Mouse (Mus musculus): ENCODE measurements at regions not wholly inside any gene's neighbourhood (a gene's known extent, or its start where the extent isn't known, plus 50 kb on each side); places are given as distances from the start of the nearest gene placed in this dataset.
A peak's percentile ranks its signal among the peaks of the same experiment; 100 is the strongest.

DNA sequence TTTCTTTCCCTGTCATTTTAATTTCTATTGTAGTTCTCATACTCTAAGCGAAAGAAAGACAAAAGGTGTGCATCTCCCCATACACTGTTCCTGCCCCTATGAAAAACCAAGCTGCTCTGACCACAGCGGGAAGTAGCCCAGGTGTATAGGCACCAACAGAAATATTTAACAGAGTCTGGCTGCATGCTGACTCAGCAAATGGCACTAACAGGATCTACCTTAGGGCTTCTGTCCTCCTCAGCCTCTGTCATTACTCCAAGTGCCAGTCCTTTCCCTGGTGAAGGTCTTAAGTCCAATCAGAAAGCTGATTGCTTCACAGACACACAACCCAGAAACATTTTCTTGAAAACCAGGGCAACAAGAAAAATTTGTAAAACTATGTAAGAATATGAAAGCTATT is 72.5 kb downstream of the Gm9008 start:
- intact Hi-C loops (cut with DNase I): no loop called here
- DNase-seq (ENCODE audit: low spot score in 2 of 2): no peak

GRCm38 (mm10) chr6:76387462-76388049 is 110.0 kb downstream of the Gm9008 start:
- intact Hi-C loops (cut with DNase I): no loop called here
- no peak for DNase-seq (ENCODE audit: low spot score in 2 of 2)

DNA sequence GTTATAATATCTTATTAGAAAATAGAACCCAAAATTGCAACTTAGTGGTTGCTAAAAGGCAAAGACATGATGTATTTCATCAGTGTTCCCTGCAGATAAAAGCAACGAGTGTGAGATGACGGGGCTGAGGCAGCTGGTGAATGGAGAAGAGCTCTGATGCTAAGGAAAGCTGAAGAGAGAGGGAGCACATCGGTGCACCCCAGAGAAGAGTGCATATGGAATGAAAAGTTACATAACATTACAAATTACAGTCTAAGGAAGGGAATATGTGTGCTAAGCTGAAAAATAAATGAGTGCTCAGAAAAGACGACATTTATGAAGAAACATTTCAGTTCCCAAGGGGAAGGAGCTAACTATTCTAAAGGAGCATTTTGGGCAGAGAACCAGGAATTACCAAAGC is 115.3 kb downstream of the Gm9008 start:
- DNase-seq (ENCODE audit: low spot score in 2 of 2): peak; percentile 11
- intact Hi-C loops (cut with DNase I): no loop called here

- intact Hi-C loops (cut with DNase I): no loop called here
- DNase-seq (ENCODE audit: low spot score in 2 of 2): no peak
Measured at GRCm38 (mm10) chr6:76378674-76379073, 118.9 kb downstream of the Gm9008 start.

DNA sequence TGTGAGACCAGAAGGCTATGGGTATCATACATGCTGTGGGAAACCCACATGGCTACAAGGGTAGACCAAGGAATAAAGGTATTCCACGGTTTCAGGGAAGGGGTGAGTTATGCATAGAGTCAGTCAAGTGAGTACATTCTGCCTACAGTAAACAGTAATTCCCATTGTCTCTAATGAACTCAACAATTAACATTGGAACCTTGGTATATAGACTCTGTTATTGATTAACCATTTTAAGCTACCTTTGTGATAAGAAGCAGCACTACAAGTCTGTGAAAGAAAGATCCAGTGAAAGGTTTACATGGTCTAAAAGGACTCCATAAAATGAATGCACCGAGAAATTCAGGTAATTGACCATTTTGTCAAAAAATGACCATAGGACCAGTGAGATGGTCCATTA is 145.4 kb downstream of the Gm9008 start:
- no peak for DNase-seq (ENCODE audit: low spot score in 2 of 2)
- intact Hi-C loops (cut with DNase I): no loop called here

DNA sequence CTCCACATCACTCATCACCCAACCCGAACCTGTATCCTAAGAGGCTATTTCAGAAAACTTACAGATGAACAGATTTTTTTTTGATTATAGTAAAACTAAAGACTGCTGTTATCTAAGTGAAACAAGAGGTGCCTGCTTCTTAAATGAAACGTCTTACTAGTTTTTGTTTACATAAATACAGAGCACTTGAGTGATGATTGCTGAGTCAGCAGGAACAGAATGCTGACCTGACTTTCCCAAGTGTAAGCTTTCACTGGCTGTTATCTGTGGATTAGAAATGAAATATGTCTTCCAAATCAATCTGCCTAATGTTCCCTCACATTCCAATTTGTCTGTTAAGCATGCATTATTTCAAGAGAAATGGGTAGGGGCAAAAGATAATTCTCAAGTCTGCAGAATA is 149.1 kb downstream of the Gm9008 start:
- no peak for DNase-seq (ENCODE audit: low spot score in 2 of 2)
- intact Hi-C loops (cut with DNase I): no loop called here

DNA sequence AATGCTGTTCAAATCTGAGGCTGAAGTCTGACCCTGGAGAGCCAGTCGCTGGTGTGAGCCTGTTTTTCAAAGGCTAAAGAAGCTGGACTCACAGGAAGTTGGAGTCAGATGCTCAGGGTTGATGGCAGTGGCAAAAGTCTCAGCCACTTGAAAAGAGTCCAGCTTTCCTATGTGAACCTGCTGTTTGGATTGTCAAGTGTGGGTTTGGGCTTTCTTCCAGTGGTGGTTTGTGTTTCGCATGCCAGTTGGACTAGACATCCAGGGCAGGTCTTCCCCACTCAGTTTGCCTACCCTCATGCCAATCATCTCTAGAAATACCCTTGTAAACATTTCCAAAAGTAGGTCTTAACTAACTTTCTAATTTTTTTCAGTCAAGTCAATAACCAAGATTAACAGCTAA is 167.4 kb downstream of the Gm9008 start:
- intact Hi-C loops (cut with DNase I): no loop called here
- DNase-seq (ENCODE audit: low spot score in 2 of 2): no peak

Data from left cerebral cortex, postnatal 14 days (tissue).